Comparison of ENCODE assay signal across 23 mouse cellular contexts in genomic region chr6:32715137-32715536, GRCm38 (mm10).
A peak's percentile ranks its signal among the peaks of the same experiment; 100 is the strongest.
DNase-seq lines count a peak whose midpoint lies in the region; ATAC-seq lines count a peak whose summit lies in the region.
"Had no signal": no experiment of that assay in that cellular context is flagged by ENCODE, and none has a peak within 500 bp of the region (broad histone marks: within the 10 kb centered on the region; RNA-seq: fewer than 3 reads in every experiment).

No protein-coding gene starts in this region.

- H3K27me3 ChIP-seq in intestine, embryonic 15.5 days (replicated peaks), result no peaks in the 10 kb centered on the region
- H3K27me3 ChIP-seq: embryonic facial prominence, embryonic 12.5 days; forebrain, embryonic 15.5 days; hindbrain, embryonic 13.5 days had no signal

- DNase-seq in frontal cortex, postnatal 36 days (ENCODE audit: low spot score in 2 of 2), result peak; percentile 39 to 55
- no peak for DNase-seq in frontal cortex, postnatal 10 days (ENCODE audit: low spot score in 2 of 2)
- DNase-seq in layer of hippocampus, adult 8-10 months (ENCODE audit: low spot score in 2 of 2), result peak; percentile 18 to 53
- DNase-seq in layer of hippocampus, postnatal 10 days (ENCODE audit: low spot score in 2 of 2), result no peak
- DNase-seq in right cerebral cortex, postnatal 14 days, result peak; percentile 11
- no peak for DNase-seq in right cerebral cortex, postnatal 25 days
- DNase-seq in telencephalon, adult 2 months (ENCODE audit: low read depth, low spot score), result peak; percentile 64
- DNase-seq: adrenal gland, postnatal 14 days; cerebellum, adult 8-10 months; cerebellum, postnatal 14 days; embryo, embryonic 11 days; gastrocnemius, postnatal 14 days; heart, adult 2 months; heart, postnatal 14 days had no signal

- no peaks in the 10 kb centered on the region for H3K4me1 ChIP-seq in intestine, embryonic 15.5 days (replicated peaks)
- H3K4me1 ChIP-seq: embryonic facial prominence, embryonic 12.5 days; heart, embryonic 15.5 days had no signal

- H3K4me2 ChIP-seq in intestine, embryonic 15.5 days (replicated peaks), result no peak overlapping the region
- H3K4me2 ChIP-seq: embryonic facial prominence, embryonic 12.5 days; forebrain, embryonic 15.5 days; heart, embryonic 11.5 days; heart, embryonic 15.5 days; hindbrain, embryonic 13.5 days had no signal

- H3K36me3 ChIP-seq in intestine, embryonic 15.5 days, result no peaks in the 10 kb centered on the region
- H3K36me3 ChIP-seq: embryonic facial prominence, embryonic 12.5 days; forebrain, embryonic 15.5 days; heart, embryonic 15.5 days; hindbrain, embryonic 13.5 days had no signal

- no peak overlapping the region for H3K9ac ChIP-seq in intestine, embryonic 15.5 days
- H3K9ac ChIP-seq: embryonic facial prominence, embryonic 12.5 days; forebrain, embryonic 15.5 days; heart, embryonic 15.5 days; hindbrain, embryonic 13.5 days had no signal

- H3K27ac ChIP-seq in intestine, embryonic 15.5 days, result no peak overlapping the region
- H3K27ac ChIP-seq: embryonic facial prominence, embryonic 12.5 days; forebrain, embryonic 15.5 days; heart, adult 2 months; heart, embryonic 15.5 days; hindbrain, embryonic 13.5 days; hindbrain, postnatal 0 days had no signal

- 86% methylated on average over 1 of the region's 1 CpGs for WGBS in intestine, embryonic 15.5 days

- no peaks in the 10 kb centered on the region for H3K9me3 ChIP-seq in intestine, embryonic 15.5 days
- H3K9me3 ChIP-seq: embryonic facial prominence, embryonic 12.5 days; forebrain, embryonic 15.5 days; heart, embryonic 15.5 days; hindbrain, embryonic 13.5 days had no signal

- ATAC-seq in intestine, embryonic 15.5 days, result no peak
- ATAC-seq: activated CD4-positive, CD25-positive, alpha-beta regulatory T cell, adult 4 months; forebrain, embryonic 15.5 days; hindbrain, postnatal 0 days; Patski had no signal

- H3K4me3 ChIP-seq in intestine, embryonic 15.5 days (replicated peaks), result no peak overlapping the region
- H3K4me3 ChIP-seq: embryonic facial prominence, embryonic 12.5 days; forebrain, embryonic 15.5 days; heart, adult 2 months; heart, embryonic 15.5 days; hindbrain, embryonic 13.5 days had no signal

Comparison
In these comparisons a context has a peak if more than half of its experiments do, and no peak if none do; other contexts are left out.
1. DNase-seq: peak in frontal cortex, postnatal 36 days (2 of 2), layer of hippocampus, adult 8-10 months (2 of 2), right cerebral cortex, postnatal 14 days (single experiment) and telencephalon, adult 2 months (single experiment); none in frontal cortex, postnatal 10 days (0 of 2), layer of hippocampus, postnatal 10 days (0 of 2) and right cerebral cortex, postnatal 25 days (single experiment).